Mouse (Mus musculus): ENCODE results near the gene Dclre1a. TPM values are rescaled to one million over a fixed set of nuclear protein-coding genes. Genes with fewer than 3 reads are reported as not detected.

The Dclre1a gene
- 18.0 and 21.6 TPM in 2 replicates for polyA plus RNA-seq (2015; fragmentation: Nextera tagmentation; extraction: Ambion mirVana)

DNA sequence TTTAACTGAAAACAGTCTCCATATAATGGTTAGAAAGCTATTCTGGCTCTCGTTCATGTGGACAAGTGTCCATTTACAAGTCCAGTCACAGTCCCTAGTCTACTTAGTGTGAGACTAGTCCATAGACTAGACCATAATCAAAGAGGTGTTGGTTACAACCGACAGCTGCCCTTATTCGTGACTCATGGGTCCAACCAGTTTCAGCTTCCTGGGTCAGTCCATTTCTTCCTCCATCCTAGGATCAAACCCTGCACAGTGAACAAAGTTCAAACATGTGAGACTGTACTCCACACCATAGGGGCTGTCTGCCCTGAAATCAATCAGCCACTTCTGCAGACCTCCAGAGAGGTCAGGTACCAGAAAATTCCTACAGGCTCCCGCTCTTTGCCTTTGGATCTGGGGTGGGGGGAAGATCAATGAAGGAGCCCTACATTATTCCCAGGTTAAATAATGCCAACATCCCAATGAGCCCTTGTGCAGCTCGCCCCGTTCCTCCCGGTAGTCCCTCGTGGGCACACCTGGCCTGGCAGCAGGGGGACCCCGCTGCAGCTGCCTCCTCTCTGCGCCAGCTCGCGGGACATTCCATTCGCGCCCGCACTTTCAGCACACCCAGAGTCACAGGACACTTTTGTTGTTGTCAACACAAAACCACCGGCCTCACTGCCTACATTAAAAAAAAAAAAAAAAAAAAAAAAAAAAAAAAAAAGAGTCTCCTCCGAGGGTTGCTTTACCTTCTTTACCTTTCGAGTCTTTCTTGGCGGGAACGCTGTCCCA is at the start of gene Dclre1a:
TSS of gene Dclre1a (minus strand) at position 767 of the 774 bp plus-strand sequence.
- no peaks in the 10 kb centered on the region for H3K27me3 ChIP-seq
- no peaks in the 10 kb centered on the region for H3K9me3 ChIP-seq (replicated peaks)
- WGBS: 7% methylated on average over 20 of the region's 20 CpGs
- peak within 1 kb of the TSS; percentile 81 for H3K4me3 ChIP-seq (replicated peaks)
- peak within 1 kb of the TSS; percentile 86 for H3K4me2 ChIP-seq
- peak within 1 kb of the TSS; percentile 97 for H3K27ac ChIP-seq
- H3K4me1 ChIP-seq: peaks cover 23% of the 10 kb centered on the region
- peaks cover 36% of the 10 kb centered on the region for H3K36me3 ChIP-seq
- ATAC-seq (replicated peaks; ENCODE audit: low FRiP score): peak; percentile 46
- H3K9ac ChIP-seq: peak within 1 kb of the TSS; percentile 90

DNA sequence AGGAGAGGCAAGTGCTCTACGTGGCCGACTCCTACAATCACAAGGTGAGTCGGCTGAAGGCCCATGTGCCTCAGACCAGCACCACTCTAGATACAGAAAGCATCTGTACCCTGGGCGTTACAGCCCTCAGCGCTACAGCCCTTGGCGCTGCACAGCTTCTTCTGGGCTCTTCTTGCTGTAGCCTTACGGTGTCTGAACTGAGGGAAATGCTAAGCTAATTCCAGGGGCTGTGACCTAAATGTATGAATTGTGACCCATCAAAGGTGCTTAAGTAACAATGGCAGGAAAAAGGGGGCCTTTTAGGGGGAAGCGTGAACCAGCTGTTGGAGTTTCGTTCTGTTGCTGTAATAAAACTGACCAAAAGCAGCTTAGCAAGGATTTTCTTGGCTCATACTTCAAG is 44.5 kb upstream of the Dclre1a start:
- 64% methylated on average over 9 of the region's 9 CpGs for WGBS
- no peak for ATAC-seq (replicated peaks; ENCODE audit: low FRiP score)

GRCm38 (mm10) chr19:56590250-56590649 is 42.2 kb upstream of the Dclre1a start:
- Histone ChIP-seq H3K36me3 (peaks cover 86% of the 10 kb centered on the region), H3K4me3 (replicated peaks) (no peak overlapping the region), H3K27me3 (no peaks in the 10 kb centered on the region), H3K9me3 (replicated peaks) (no peaks in the 10 kb centered on the region), H3K4me2 (no peak overlapping the region), H3K9ac (no peak overlapping the region), H3K4me1 (peaks cover 6% of the 10 kb centered on the region; the same call in 1 of the 2 replicates), H3K27ac (no peak overlapping the region)
- no peak for ATAC-seq (replicated peaks; ENCODE audit: low FRiP score)
- WGBS: 90% methylated on average over 3 of the region's 3 CpGs

More for the DNA sequence above, 44.5 kb upstream of the Dclre1a start:
- Histone ChIP-seq H3K4me1 (peaks cover 5% of the 10 kb centered on the region; the same call in 1 of the 2 replicates), H3K27ac (peak overlapping the region; percentile 56), H3K36me3 (peaks cover 93% of the 10 kb centered on the region), H3K4me3 (replicated peaks) (no peak overlapping the region), H3K9me3 (replicated peaks) (no peaks in the 10 kb centered on the region), H3K4me2 (no peak overlapping the region), H3K27me3 (no peaks in the 10 kb centered on the region), H3K9ac (no peak overlapping the region)

- no peak for ATAC-seq (replicated peaks; ENCODE audit: low FRiP score)
- 95% methylated on average over 5 of the region's 5 CpGs for WGBS
- Histone ChIP-seq H3K4me2 (no peak overlapping the region), H3K4me1 (peaks cover 7% of the 10 kb centered on the region; the same call in 1 of the 2 replicates), H3K4me3 (replicated peaks) (no peak overlapping the region), H3K27me3 (no peaks in the 10 kb centered on the region), H3K9me3 (replicated peaks) (no peaks in the 10 kb centered on the region), H3K27ac (no peak overlapping the region), H3K9ac (no peak overlapping the region), H3K36me3 (peaks cover 78% of the 10 kb centered on the region)
These were observed 41.4 kb upstream of the Dclre1a start for GRCm38 (mm10) chr19:56589455-56589854.

- WGBS: 92% methylated on average over 6 of the region's 6 CpGs
- H3K4me1 ChIP-seq: peaks cover 10% of the 10 kb centered on the region
These were observed 41.0 kb upstream of the Dclre1a start for GRCm38 (mm10) chr19:56589008-56589407.

DNA sequence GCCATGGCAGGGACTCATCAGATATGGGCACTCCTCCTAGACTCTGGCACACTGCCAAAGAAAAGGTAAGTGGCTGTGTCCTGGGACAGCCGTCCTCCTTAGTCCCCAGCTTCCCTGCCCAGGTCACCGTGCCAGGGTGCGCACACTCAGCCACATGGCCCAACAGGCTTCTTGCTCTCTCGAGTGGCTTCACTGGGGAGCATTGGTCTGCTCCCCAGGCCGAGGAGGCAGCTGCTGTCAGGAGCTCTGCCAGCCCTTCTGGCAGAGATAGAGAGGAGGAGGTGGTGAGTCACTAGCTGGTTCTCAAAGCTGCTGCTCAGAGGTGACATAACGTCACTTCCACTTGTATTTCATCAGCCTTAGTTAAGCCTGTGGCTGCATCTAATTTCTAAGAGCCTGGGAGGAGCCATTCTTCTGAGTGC is 40.2 kb upstream of the Dclre1a start:
- H3K4me3 ChIP-seq (replicated peaks): no peak overlapping the region
- ATAC-seq (replicated peaks; ENCODE audit: low FRiP score): no peak
- no peak overlapping the region for H3K9ac ChIP-seq
- H3K27me3 ChIP-seq: no peaks in the 10 kb centered on the region
- peaks cover 15% of the 10 kb centered on the region for H3K4me1 ChIP-seq
- peaks cover 67% of the 10 kb centered on the region for H3K36me3 ChIP-seq
- no peak overlapping the region for H3K4me2 ChIP-seq
- H3K27ac ChIP-seq: no peak overlapping the region
- WGBS: 71% methylated on average over 6 of the region's 6 CpGs
- H3K9me3 ChIP-seq (replicated peaks): no peaks in the 10 kb centered on the region

More at GRCm38 (mm10) chr19:56589008-56589407, 41.0 kb upstream of the Dclre1a start:
- H3K36me3 ChIP-seq: peaks cover 74% of the 10 kb centered on the region
- H3K4me3 ChIP-seq (replicated peaks): no peak overlapping the region
- no peaks in the 10 kb centered on the region for H3K9me3 ChIP-seq (replicated peaks)
- no peaks in the 10 kb centered on the region for H3K27me3 ChIP-seq
- no peak overlapping the region for H3K4me2 ChIP-seq
- ATAC-seq (replicated peaks; ENCODE audit: low FRiP score): no peak
- no peak overlapping the region for H3K9ac ChIP-seq
- no peak overlapping the region for H3K27ac ChIP-seq

GRCm38 (mm10) chr19:56586320-56586719 is 38.3 kb upstream of the Dclre1a start:
- no peak overlapping the region for H3K4me3 ChIP-seq (replicated peaks)
- no peaks in the 10 kb centered on the region for H3K9me3 ChIP-seq (replicated peaks)
- H3K27me3 ChIP-seq: no peaks in the 10 kb centered on the region
- peaks cover 15% of the 10 kb centered on the region; the same call in 1 of the 2 replicates for H3K4me1 ChIP-seq
- no peak overlapping the region; the same call in 1 of the 2 replicates for H3K27ac ChIP-seq
- H3K9ac ChIP-seq: no peak overlapping the region
- no peak for ATAC-seq (replicated peaks; ENCODE audit: low FRiP score)
- 85% methylated on average over 8 of the region's 8 CpGs for WGBS
- no peak overlapping the region for H3K4me2 ChIP-seq
- H3K36me3 ChIP-seq: peaks cover 64% of the 10 kb centered on the region

GRCm38 (mm10) chr19:56584288-56584687 is 36.3 kb upstream of the Dclre1a start:
- H3K4me2 ChIP-seq: no peak overlapping the region
- peaks cover 59% of the 10 kb centered on the region for H3K36me3 ChIP-seq
- H3K4me1 ChIP-seq: peaks cover 15% of the 10 kb centered on the region; the same call in 1 of the 2 replicates
- no peak for ATAC-seq (replicated peaks; ENCODE audit: low FRiP score)
- 87% methylated on average over 3 of the region's 3 CpGs for WGBS
- H3K9me3 ChIP-seq (replicated peaks): no peaks in the 10 kb centered on the region
- H3K27ac ChIP-seq: no peak overlapping the region
- no peak overlapping the region for H3K4me3 ChIP-seq (replicated peaks)
- no peak overlapping the region for H3K9ac ChIP-seq
- H3K27me3 ChIP-seq: no peaks in the 10 kb centered on the region

- Histone ChIP-seq H3K27ac (peak overlapping the region; percentile 28; the same call in 1 of the 2 replicates), H3K4me1 (peaks cover 15% of the 10 kb centered on the region; the same call in 1 of the 2 replicates), H3K4me2 (no peak overlapping the region), H3K9ac (no peak overlapping the region), H3K9me3 (replicated peaks) (no peaks in the 10 kb centered on the region), H3K27me3 (no peaks in the 10 kb centered on the region), H3K36me3 (peaks cover 54% of the 10 kb centered on the region), H3K4me3 (replicated peaks) (no peak overlapping the region)
- ATAC-seq (replicated peaks; ENCODE audit: low FRiP score): no peak
- WGBS: 35% methylated on average over 5 of the region's 5 CpGs
These were observed 35.8 kb upstream of the Dclre1a start for GRCm38 (mm10) chr19:56583785-56584184.

GRCm38 (mm10) chr19:56581981-56582380 is 34.0 kb upstream of the Dclre1a start:
- H3K9ac ChIP-seq: no peak overlapping the region
- no peaks in the 10 kb centered on the region for H3K9me3 ChIP-seq (replicated peaks)
- H3K4me3 ChIP-seq (replicated peaks): no peak overlapping the region
- H3K27ac ChIP-seq: no peak overlapping the region
- peaks cover 54% of the 10 kb centered on the region for H3K36me3 ChIP-seq
- no peak overlapping the region for H3K4me2 ChIP-seq
- WGBS: 78% methylated on average over 5 of the region's 5 CpGs
- H3K4me1 ChIP-seq: peaks cover 15% of the 10 kb centered on the region; the same call in 1 of the 2 replicates
- no peaks in the 10 kb centered on the region for H3K27me3 ChIP-seq
- no peak for ATAC-seq (replicated peaks; ENCODE audit: low FRiP score)

GRCm38 (mm10) chr19:56577801-56578200 is 29.8 kb upstream of the Dclre1a start:
- Histone ChIP-seq H3K9ac (no peak overlapping the region), H3K4me3 (replicated peaks) (no peak overlapping the region), H3K9me3 (replicated peaks) (no peaks in the 10 kb centered on the region), H3K27me3 (no peaks in the 10 kb centered on the region), H3K4me1 (peaks cover 4% of the 10 kb centered on the region; the same call in 1 of the 2 replicates), H3K27ac (no peak overlapping the region), H3K36me3 (peaks cover 55% of the 10 kb centered on the region), H3K4me2 (no peak overlapping the region)
- ATAC-seq (replicated peaks; ENCODE audit: low FRiP score): no peak
- WGBS: 67% methylated on average over 1 of the region's 1 CpGs

GRCm38 (mm10) chr19:56573184-56573583 is 25.2 kb upstream of the Dclre1a start:
- Histone ChIP-seq H3K9me3 (replicated peaks) (no peaks in the 10 kb centered on the region), H3K27me3 (no peaks in the 10 kb centered on the region), H3K4me1 (no peaks in the 10 kb centered on the region), H3K9ac (no peak overlapping the region), H3K4me3 (replicated peaks) (no peak overlapping the region), H3K36me3 (peaks cover 53% of the 10 kb centered on the region), H3K27ac (no peak overlapping the region), H3K4me2 (no peak overlapping the region)
- 95% methylated on average over 6 of the region's 6 CpGs for WGBS
- no peak for ATAC-seq (replicated peaks; ENCODE audit: low FRiP score)

All from kidney, embryonic 15.5 days (tissue).